ENCODE assay signal across 8 mouse cellular contexts in genomic region chr2:119618199-119618982, GRCm38 (mm10). TPM values are rescaled to one million over a fixed set of nuclear protein-coding genes. Genes with fewer than 3 reads are reported as not detected.
DNase-seq lines count a peak whose midpoint lies in the region; ATAC-seq and TF ChIP-seq lines count a peak whose summit lies in the region.

Gene Nusap1 (plus strand): TSS chr2:119618298.
Gene Oip5 (minus strand): TSS chr2:119618469.

- H3K27me3 ChIP-seq in forebrain, embryonic 10.5 days (ENCODE audit: poor library complexity, severe bottlenecking): no peaks in the 10 kb centered on the region
- no peaks in the 10 kb centered on the region for H3K27me3 ChIP-seq in heart, embryonic 15.5 days
- H3K27me3 ChIP-seq in liver, embryonic 14.5 days (ENCODE audit: control insufficient read depth, insufficient read depth, low read length): no peaks in the 10 kb centered on the region
- no peaks in the 10 kb centered on the region for H3K27me3 ChIP-seq in neural tube, embryonic 11.5 days (ENCODE audit: control insufficient read depth, insufficient read depth, low read length)
- no peaks in the 10 kb centered on the region for H3K27me3 ChIP-seq in stomach, postnatal 0 days (ENCODE audit: control insufficient read depth, insufficient read depth, low read length)

- DNase-seq in CD8-positive naive resting alpha-beta T cell, adult 2 months (ENCODE audit: low read depth in 2 of 2, low spot score in 2 of 2): peak; percentile 91 to 92
- DNase-seq in c-Kit-positive CD71-negative TER-119-negative erythroid progenitor cells, embryonic 14.5 days (ENCODE audit: low read depth): peak; percentile 95
- DNase-seq in forebrain, embryonic 10.5 days (ENCODE audit: extremely low spot score, low spot score): peak; percentile 95
- peak; percentile 97 for DNase-seq in kidney, postnatal 25 days
- peak; percentile 98 to 99 (median 98) for DNase-seq in liver, embryonic 14.5 days (ENCODE audit: low read depth in 3 of 3, low spot score in 3 of 3)
- DNase-seq in neural tube, embryonic 11.5 days (ENCODE audit: low spot score): peak; percentile 93
- peak; percentile 95 for DNase-seq in stomach, postnatal 0 days (ENCODE audit: low spot score)

- H3K4me1 ChIP-seq in forebrain, embryonic 10.5 days: peaks cover 35% of the 10 kb centered on the region
- peaks cover 25% of the 10 kb centered on the region for H3K4me1 ChIP-seq in heart, embryonic 15.5 days (replicated peaks)
- H3K4me1 ChIP-seq in liver, embryonic 14.5 days (replicated peaks; ENCODE audit: control insufficient read depth in 2 of 2, insufficient read depth in 2 of 2, low read length in 1 of 2): peaks cover 15% of the 10 kb centered on the region in 2 experiments; a peak in 3 of 4 replicates
- peaks cover 7% of the 10 kb centered on the region; the same call in 1 of the 2 replicates for H3K4me1 ChIP-seq in neural tube, embryonic 11.5 days (ENCODE audit: control insufficient read depth, insufficient read depth, low read length)
- peaks cover 5% of the 10 kb centered on the region; the same call in 1 of the 2 replicates for H3K4me1 ChIP-seq in stomach, postnatal 0 days (replicated peaks; ENCODE audit: control insufficient read depth, insufficient read depth)

- peaks cover 33% of the 10 kb centered on the region for H3K36me3 ChIP-seq in forebrain, embryonic 10.5 days (replicated peaks)
- H3K36me3 ChIP-seq in heart, embryonic 15.5 days: no peaks in the 10 kb centered on the region
- H3K36me3 ChIP-seq in liver, embryonic 14.5 days (replicated peaks; ENCODE audit: control insufficient read depth, insufficient read depth, low read depth): peaks cover 32% of the 10 kb centered on the region
- no peaks in the 10 kb centered on the region for H3K36me3 ChIP-seq in neural tube, embryonic 11.5 days (ENCODE audit: control insufficient read depth, insufficient read depth, low read length)
- no peaks in the 10 kb centered on the region for H3K36me3 ChIP-seq in stomach, postnatal 0 days (ENCODE audit: control insufficient read depth, insufficient read depth, low read length)

- H3K4me2 ChIP-seq in heart, embryonic 15.5 days: peak within 1 kb of the TSS; percentile 76
- H3K4me2 ChIP-seq in liver, embryonic 14.5 days (ENCODE audit: low read depth): peak within 1 kb of the TSS; percentile 76
- H3K4me2 ChIP-seq in neural tube, embryonic 11.5 days (ENCODE audit: low read depth): peak within 1 kb of the TSS; percentile 54
- H3K4me2 ChIP-seq in stomach, postnatal 0 days (replicated peaks; ENCODE audit: low read depth): peak within 1 kb of the TSS; percentile 88

- H3K4me3 ChIP-seq in forebrain, embryonic 10.5 days: peak within 1 kb of the TSS; percentile 91
- peak within 1 kb of the TSS; percentile 83 for H3K4me3 ChIP-seq in heart, embryonic 15.5 days
- peak within 1 kb of the TSS; percentile 82 to 99 for H3K4me3 ChIP-seq in liver, embryonic 14.5 days (ENCODE audit: insufficient read depth in 1 of 2, low read depth in 2 of 2, low read length in 2 of 2)
- H3K4me3 ChIP-seq in neural tube, embryonic 11.5 days (ENCODE audit: low read depth, low read length): peak within 1 kb of the TSS; percentile 59
- H3K4me3 ChIP-seq in stomach, postnatal 0 days (ENCODE audit: low read depth, low read length): peak within 1 kb of the TSS; percentile 75

- TF ChIP-seq CTCF in liver, embryonic 14.5 days (IDR thresholded peaks at IDR 0.05; ENCODE audit: low read depth): no peak
- TF ChIP-seq CTCF in stomach, postnatal 0 days (IDR thresholded peaks at IDR 0.05; ENCODE audit: low read depth): no peak

- H3K27ac ChIP-seq in forebrain, embryonic 10.5 days: peak within 1 kb of the TSS; percentile 96
- peak within 1 kb of the TSS; percentile 65 for H3K27ac ChIP-seq in heart, embryonic 15.5 days
- peak within 1 kb of the TSS; percentile 88 for H3K27ac ChIP-seq in liver, embryonic 14.5 days
- H3K27ac ChIP-seq in neural tube, embryonic 11.5 days (ENCODE audit: low read depth, low read length): 0 out of 2 replicates have a peak within 1 kb of the TSS, but pooled peaks have one; percentile 27
- H3K27ac ChIP-seq in stomach, postnatal 0 days (replicated peaks): peak within 1 kb of the TSS; percentile 74

- H3K9ac ChIP-seq in heart, embryonic 15.5 days: peak within 1 kb of the TSS; percentile 68
- peak within 1 kb of the TSS; percentile 95 for H3K9ac ChIP-seq in liver, embryonic 14.5 days (replicated peaks)
- peak within 1 kb of the TSS; percentile 49 for H3K9ac ChIP-seq in neural tube, embryonic 11.5 days (ENCODE audit: low read length)
- peak within 1 kb of the TSS; percentile 66 for H3K9ac ChIP-seq in stomach, postnatal 0 days (ENCODE audit: low read length)

- H3K9me3 ChIP-seq in forebrain, embryonic 10.5 days: no peaks in the 10 kb centered on the region
- H3K9me3 ChIP-seq in heart, embryonic 15.5 days (replicated peaks): no peaks in the 10 kb centered on the region
- H3K9me3 ChIP-seq in liver, embryonic 14.5 days (ENCODE audit: control insufficient read depth, low read length): no peaks in the 10 kb centered on the region
- H3K9me3 ChIP-seq in neural tube, embryonic 11.5 days (ENCODE audit: control insufficient read depth, low read length): no peaks in the 10 kb centered on the region
- H3K9me3 ChIP-seq in stomach, postnatal 0 days (ENCODE audit: control insufficient read depth, low read length): no peaks in the 10 kb centered on the region

- TF ChIP-seq EP300 in liver, embryonic 14.5 days (IDR thresholded peaks at IDR 0.05; ENCODE audit: low read depth): peak; percentile 19; the same call in 1 of the 2 replicates
- no peak for TF ChIP-seq EP300 in stomach, postnatal 0 days (optimal IDR thresholded peaks at IDR 0.05)

- ATAC-seq in heart, embryonic 15.5 days (replicated peaks; ENCODE audit: insufficient number of reproducible peaks, insufficient read depth, low FRiP score, low read depth): peak; percentile 99
- ATAC-seq in liver, embryonic 14.5 days (ENCODE audit: insufficient read depth): peak; percentile 97
- ATAC-seq in neural tube, embryonic 11.5 days (ENCODE audit: insufficient read depth, low FRiP score, low TSS enrichment): peak; percentile 100
- ATAC-seq in stomach, postnatal 0 days (ENCODE audit: low FRiP score, low TSS enrichment): peak; percentile 100

- under 1% methylated on average over 55 of the region's 55 CpGs for WGBS in forebrain, embryonic 10.5 days
- under 1% methylated on average over 55 of the region's 55 CpGs for WGBS in heart, embryonic 15.5 days
- WGBS in liver, embryonic 14.5 days (ENCODE audit: insufficient replicate concordance): under 1% methylated on average over 55 of the region's 55 CpGs
- under 1% methylated on average over 55 of the region's 55 CpGs for WGBS in neural tube, embryonic 11.5 days
- WGBS in stomach, postnatal 0 days: under 1% methylated on average over 55 of the region's 55 CpGs

RNA-seq across cellular contexts. Expression of gene Nusap1, which starts in this region (rescaled TPM):
- polyA plus RNA-seq in forebrain, embryonic 10.5 days (2016; fragmentation: Nextera tagmentation; extraction: Ambion mirVana): 98.4 and 100 TPM in 2 replicates
- polyA plus RNA-seq in heart, embryonic 15.5 days (2015; fragmentation: Nextera tagmentation; extraction: Ambion mirVana): 43.1 and 45.1 TPM in 2 replicates
- polyA plus RNA-seq in liver, embryonic 14.5 days (2012; rRNA removed): 24.3 and 45.1 TPM in 2 replicates
- polyA plus RNA-seq in liver, embryonic 14.5 days (2014; fragmentation: Nextera tagmentation; extraction: Ambion mirVana): 88.3 and 88.4 TPM in 2 replicates
- polyA plus RNA-seq in neural tube, embryonic 11.5 days (2014; fragmentation: Nextera tagmentation; extraction: Ambion mirVana): 72.3 and 76.5 TPM in 2 replicates
- 17.6 and 23.7 TPM in 2 replicates for polyA plus RNA-seq in stomach, postnatal 0 days (2015; fragmentation: Nextera tagmentation; extraction: Ambion mirVana)

RNA-seq across cellular contexts. Expression of gene Oip5, which starts in this region (rescaled TPM):
- 43.2 and 47.5 TPM in 2 replicates for polyA plus RNA-seq in forebrain, embryonic 10.5 days (2016; fragmentation: Nextera tagmentation; extraction: Ambion mirVana)
- polyA plus RNA-seq in heart, embryonic 15.5 days (2015; fragmentation: Nextera tagmentation; extraction: Ambion mirVana): 16.4 and 17.0 TPM in 2 replicates
- 22.6 and 23.9 TPM in 2 replicates for polyA plus RNA-seq in liver, embryonic 14.5 days (2012; rRNA removed)
- polyA plus RNA-seq in liver, embryonic 14.5 days (2014; fragmentation: Nextera tagmentation; extraction: Ambion mirVana): 30.1 and 37.8 TPM in 2 replicates
- 25.9 and 26.8 TPM in 2 replicates for polyA plus RNA-seq in neural tube, embryonic 11.5 days (2014; fragmentation: Nextera tagmentation; extraction: Ambion mirVana)
- 8.5 and 9.3 TPM in 2 replicates for polyA plus RNA-seq in stomach, postnatal 0 days (2015; fragmentation: Nextera tagmentation; extraction: Ambion mirVana)

Comparison
In these comparisons a context has a peak if more than half of its experiments do, and no peak if none do; other contexts are left out.
1. Peak in every context shown above with its lines: DNase-seq, ATAC-seq, H3K4me3 ChIP-seq and H3K27ac ChIP-seq.
2. H3K27ac ChIP-seq: peak in every context shown above with its lines; median percentile 96 in forebrain, embryonic 10.5 days; 88 in liver, embryonic 14.5 days; 74 in stomach, postnatal 0 days; 65 in heart, embryonic 15.5 days; 27 in neural tube, embryonic 11.5 days.